ENCODE assay signal across 20 mouse cellular contexts in the genomic region with DNA sequence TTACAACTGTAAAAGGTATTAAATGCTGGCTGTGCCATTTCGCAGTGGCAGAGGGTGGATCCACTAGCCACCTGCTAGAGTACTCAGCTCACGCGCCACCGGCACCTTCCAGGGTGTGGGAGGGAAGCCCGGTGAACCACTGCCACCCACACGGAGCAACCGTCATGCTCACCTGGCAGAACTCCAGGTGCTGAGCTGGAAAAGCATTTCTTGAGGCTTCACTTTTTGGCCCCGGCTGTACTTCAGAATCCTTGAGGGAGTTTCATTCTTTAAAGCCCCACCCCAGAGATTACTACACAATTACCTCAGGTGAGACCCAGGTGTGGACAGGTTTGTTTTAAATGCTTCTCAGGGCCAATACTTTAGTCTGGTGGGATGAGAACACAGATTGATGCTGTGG. TPM values are rescaled to one million over a fixed set of nuclear protein-coding genes. Genes with fewer than 3 reads are reported as not detected.
DNase-seq lines count a peak whose midpoint lies in the region; ATAC-seq and TF ChIP-seq lines count a peak whose summit lies in the region.
"Had no signal": no experiment of that assay in that cellular context is flagged by ENCODE, and none has a peak within 500 bp of the region (broad histone marks: within the 10 kb centered on the region; RNA-seq: fewer than 3 reads in every experiment).

No protein-coding gene starts in this region.

- H3K9ac ChIP-seq in kidney, embryonic 14.5 days (ENCODE audit: low read depth, low read length): no peak overlapping the region
- no peak overlapping the region for H3K9ac ChIP-seq in lung, postnatal 0 days (replicated peaks; ENCODE audit: low read depth)
- H3K9ac ChIP-seq: embryonic facial prominence, embryonic 13.5 days; neural tube, embryonic 15.5 days had no signal

- H3K27ac ChIP-seq in kidney, embryonic 14.5 days (ENCODE audit: low read depth, low read length): no peak overlapping the region
- H3K27ac ChIP-seq in lung, postnatal 0 days (ENCODE audit: low read length): peak overlapping the region; percentile 21; the same call in 1 of the 2 replicates
- H3K27ac ChIP-seq: embryonic facial prominence, embryonic 13.5 days; heart, embryonic 10.5 days; hindbrain, embryonic 10.5 days; kidney, postnatal 0 days; neural tube, embryonic 15.5 days had no signal

- no peak overlapping the region for H3K4me2 ChIP-seq in kidney, embryonic 14.5 days (replicated peaks; ENCODE audit: low read depth, low read length)
- 0 out of 2 replicates have a peak overlapping the region, but pooled peaks have one; percentile 1 for H3K4me2 ChIP-seq in lung, postnatal 0 days (replicated peaks; ENCODE audit: low read depth, low read length)
- H3K4me2 ChIP-seq: embryonic facial prominence, embryonic 13.5 days; neural tube, embryonic 15.5 days had no signal

- H3K9me3 ChIP-seq in kidney, embryonic 14.5 days (ENCODE audit: control insufficient read depth, low read length): no peaks in the 10 kb centered on the region
- H3K9me3 ChIP-seq in lung, postnatal 0 days (ENCODE audit: low read length): no peaks in the 10 kb centered on the region
- H3K9me3 ChIP-seq: embryonic facial prominence, embryonic 13.5 days; heart, embryonic 10.5 days; hindbrain, embryonic 10.5 days; neural tube, embryonic 15.5 days had no signal

- TF ChIP-seq EP300 in lung, postnatal 0 days (IDR thresholded peaks at IDR 0.05): peak; percentile 66; the same call in 1 of the 2 replicates

- H3K4me1 ChIP-seq in kidney, embryonic 14.5 days (ENCODE audit: control insufficient read depth, insufficient read depth, low read length): no peaks in the 10 kb centered on the region
- no peaks in the 10 kb centered on the region for H3K4me1 ChIP-seq in lung, postnatal 0 days (ENCODE audit: insufficient read depth, low read depth, low read length)
- H3K4me1 ChIP-seq: embryonic facial prominence, embryonic 13.5 days; heart, embryonic 10.5 days; hindbrain, embryonic 10.5 days; neural tube, embryonic 15.5 days had no signal

- no peak for TF ChIP-seq CTCF in lung, postnatal 0 days (IDR thresholded peaks at IDR 0.05)

- ATAC-seq in kidney, embryonic 14.5 days (ENCODE audit: low FRiP score, low TSS enrichment): no peak
- ATAC-seq in lung, postnatal 0 days: peak; percentile 86
- ATAC-seq: forebrain, embryonic 16.5 days; midbrain, embryonic 16.5 days had no signal

- no peaks in the 10 kb centered on the region for H3K36me3 ChIP-seq in kidney, embryonic 14.5 days (ENCODE audit: control insufficient read depth, insufficient read depth, low read length)
- H3K36me3 ChIP-seq in lung, postnatal 0 days (ENCODE audit: insufficient read depth, low read length): no peaks in the 10 kb centered on the region
- H3K36me3 ChIP-seq: embryonic facial prominence, embryonic 13.5 days; heart, embryonic 10.5 days; hindbrain, embryonic 10.5 days; neural tube, embryonic 15.5 days had no signal

- peak; percentile 42 for DNase-seq in kidney, adult 18-20 months
- peak; percentile 36 for DNase-seq in fat pad, adult 2 months (ENCODE audit: extremely low read depth, low read depth, low spot score)
- peak; percentile 46 for DNase-seq in kidney, adult 9 months
- peak; percentile 87 for DNase-seq in lung, postnatal 0 days (ENCODE audit: low spot score)
- DNase-seq in MN1 (ENCODE audit: low spot score): no peak
- DNase-seq in c-Kit-positive CD71-positive TER-119-positive erythroid progenitor cells, embryonic 14.5 days (ENCODE audit: low spot score): no peak
- DNase-seq in spleen, postnatal 10 days (ENCODE audit: low spot score in 2 of 2): no peak
- DNase-seq: adrenal gland, postnatal 14 days; cerebellum, adult 18-20 months; spleen, adult 18-20 months; thymus, adult 18-20 months had no signal

- no peak overlapping the region for H3K4me3 ChIP-seq in kidney, embryonic 14.5 days (ENCODE audit: low read length)
- no peak overlapping the region for H3K4me3 ChIP-seq in lung, postnatal 0 days (ENCODE audit: low read depth, low read length)
- H3K4me3 ChIP-seq: embryonic facial prominence, embryonic 13.5 days; heart, embryonic 10.5 days; hindbrain, embryonic 10.5 days; neural tube, embryonic 15.5 days had no signal

- 72% methylated on average over 8 of the region's 8 CpGs for WGBS in kidney, embryonic 14.5 days
- 48% methylated on average over 8 of the region's 8 CpGs for WGBS in lung, postnatal 0 days

- H3K27me3 ChIP-seq in kidney, embryonic 14.5 days (ENCODE audit: control insufficient read depth, insufficient read depth, low read length): no peaks in the 10 kb centered on the region
- no peaks in the 10 kb centered on the region for H3K27me3 ChIP-seq in lung, postnatal 0 days (replicated peaks; ENCODE audit: insufficient read depth, low read length)
- H3K27me3 ChIP-seq: CH12.LX; embryonic facial prominence, embryonic 13.5 days; neural tube, embryonic 15.5 days had no signal

RNA-seq across cellular contexts. Expression of gene Pi4k2b, which starts 20.4 kb away (rescaled TPM):
- polyA plus RNA-seq in kidney, embryonic 14.5 days (2014; fragmentation: Nextera tagmentation; extraction: Ambion mirVana): 21.7 and 31.8 TPM in 2 replicates
- 113 and 117 TPM in 2 replicates for polyA plus RNA-seq in lung, postnatal 0 days (2015; fragmentation: Nextera tagmentation; extraction: Ambion mirVana)

RNA-seq across cellular contexts. Expression of gene Sepsecs, which starts 51.5 kb away (rescaled TPM):
- 4.2 and 9.2 TPM in 2 replicates for polyA plus RNA-seq in kidney, embryonic 14.5 days (2014; fragmentation: Nextera tagmentation; extraction: Ambion mirVana)
- 9.0 and 9.9 TPM in 2 replicates for polyA plus RNA-seq in lung, postnatal 0 days (2015; fragmentation: Nextera tagmentation; extraction: Ambion mirVana)

RNA-seq across cellular contexts. Expression of gene Zcchc4, which starts 54.2 kb away (rescaled TPM):
- 13.5 and 18.5 TPM in 2 replicates for polyA plus RNA-seq in kidney, embryonic 14.5 days (2014; fragmentation: Nextera tagmentation; extraction: Ambion mirVana)
- 5.2 and 6.2 TPM in 2 replicates for polyA plus RNA-seq in lung, postnatal 0 days (2015; fragmentation: Nextera tagmentation; extraction: Ambion mirVana)

Comparison
In these comparisons a context has a peak if more than half of its experiments do, and no peak if none do; other contexts are left out.
1. DNase-seq: peak in kidney, adult 18-20 months (single experiment), fat pad, adult 2 months (single experiment), kidney, adult 9 months (single experiment) and lung, postnatal 0 days (single experiment); none in MN1 (single experiment), c-Kit-positive CD71-positive TER-119-positive erythroid progenitor cells, embryonic 14.5 days (single experiment) and spleen, postnatal 10 days (0 of 2).